Mouse (Mus musculus) MN1 (cell line): Measurements from ENCODE around the gene Timmdc1.

Experiments used
- DNase-seq: peaks from one replicate; pipeline ENCODE4 v3.0.0-alpha.2; 2016; ENCODE audit warnings: low spot score

Timmdc1 gene

GRCm38 (mm10) chr16:38522129-38523084 lies at the start of gene Timmdc1:
Gene Timmdc1, minus strand, starts transcription at chr16:38522663.
- DNase-seq = peak; percentile 94

GRCm38 (mm10) chr16:38571481-38571880 lies 49.0 kb upstream of the Timmdc1 start:
- DNase-seq = no peak

GRCm38 (mm10) chr16:38568192-38568591 lies 45.7 kb upstream of the Timmdc1 start:
- DNase-seq = peak; percentile 8

GRCm38 (mm10) chr16:38563516-38563915 lies 41.1 kb upstream of the Timmdc1 start:
- no peak for DNase-seq

GRCm38 (mm10) chr16:38562968-38563327 lies 40.5 kb upstream of the Timmdc1 start:
- no peak for DNase-seq

- peak; percentile 94 for DNase-seq
These were observed 39.9 kb upstream of the Timmdc1 start for GRCm38 (mm10) chr16:38562131-38562967.

GRCm38 (mm10) chr16:38558221-38558748 lies 35.8 kb upstream of the Timmdc1 start, which contains the start of gene Tmem39a:
Gene Tmem39a, plus strand, starts transcription at chr16:38558698.
- DNase-seq = no peak

GRCm38 (mm10) chr16:38555988-38556387 lies 33.5 kb upstream of the Timmdc1 start:
- no peak for DNase-seq

- peak; percentile 79 for DNase-seq
These were observed 27.3 kb upstream of the Timmdc1 start, which contains the start of gene Poglut1 for GRCm38 (mm10) chr16:38549479-38550396. Gene Poglut1, minus strand, starts transcription at chr16:38550258.

- DNase-seq = no peak
These were observed 25.5 kb upstream of the Timmdc1 start for GRCm38 (mm10) chr16:38548000-38548399.

- DNase-seq = no peak
These were observed 16.4 kb upstream of the Timmdc1 start for GRCm38 (mm10) chr16:38538716-38539380.

- peak; percentile 33 for DNase-seq
These were observed 14.2 kb upstream of the Timmdc1 start for GRCm38 (mm10) chr16:38536544-38537146.

GRCm38 (mm10) chr16:38526264-38526663 lies 3.8 kb upstream of the Timmdc1 start:
- no peak for DNase-seq

- peak; percentile 9 for DNase-seq
These were observed 1.1 kb downstream of the Timmdc1 start for GRCm38 (mm10) chr16:38521211-38521987.

- DNase-seq = peak; percentile 12
These were observed 3.3 kb downstream of the Timmdc1 start for GRCm38 (mm10) chr16:38519140-38519539.

GRCm38 (mm10) chr16:38510846-38511245 lies 11.6 kb downstream of the Timmdc1 start:
- DNase-seq = no peak

- DNase-seq = peak; percentile 70
These were observed 16.3 kb downstream of the Timmdc1 start for GRCm38 (mm10) chr16:38506041-38506634.

- DNase-seq = no peak
These were observed 18.9 kb downstream of the Timmdc1 start for GRCm38 (mm10) chr16:38503528-38503927.

- DNase-seq = no peak
These were observed 20.0 kb downstream of the Timmdc1 start for GRCm38 (mm10) chr16:38502469-38502868.
